Mouse (Mus musculus): ENCODE measurements around the gene Tubb2b. TPM values are rescaled to one million over a fixed set of nuclear protein-coding genes. Genes with fewer than 3 reads are reported as not detected.

Gene Tubb2b
- total and polyA plus RNA-seq, 2 experiments: 0.33 TPM; not detected in 1

- H3K9ac ChIP-seq (ENCODE audit: low read depth, low read length): no peak overlapping the region
- DNase-seq (ENCODE audit: extremely low read depth, low read depth, low spot score): no peak
- no peaks in the 10 kb centered on the region; the same call in 1 of the 2 replicates for H3K4me1 ChIP-seq (ENCODE audit: control insufficient read depth, insufficient read depth, low read length)
- TF ChIP-seq CTCF (IDR thresholded peaks at IDR 0.05; ENCODE audit: low read depth, low read length): no peak
- no peak for TF ChIP-seq POLR2A (IDR thresholded peaks at IDR 0.05; ENCODE audit: extremely low read depth, insufficient read depth, low read length)
- no peaks in the 10 kb centered on the region for H3K79me2 ChIP-seq (ENCODE audit: control insufficient read depth, insufficient read depth, low read length)
- H3K4me3 ChIP-seq (ENCODE audit: insufficient read depth, low read depth, low read length): no peak overlapping the region
- no peaks in the 10 kb centered on the region for H3K27me3 ChIP-seq (ENCODE audit: control insufficient read depth, insufficient read depth, low read length)
- H3K36me3 ChIP-seq (ENCODE audit: control insufficient read depth, insufficient read depth, low read length): no peaks in the 10 kb centered on the region
- WGBS: 90% methylated on average over 4 of the region's 5 CpGs
- H3K27ac ChIP-seq (replicated peaks; ENCODE audit: insufficient read depth, low read depth, low read length): no peak overlapping the region
Measured at GRCm38 (mm10) chr13:34153254-34154011, 23.2 kb upstream of the Tubb2b start.

DNA sequence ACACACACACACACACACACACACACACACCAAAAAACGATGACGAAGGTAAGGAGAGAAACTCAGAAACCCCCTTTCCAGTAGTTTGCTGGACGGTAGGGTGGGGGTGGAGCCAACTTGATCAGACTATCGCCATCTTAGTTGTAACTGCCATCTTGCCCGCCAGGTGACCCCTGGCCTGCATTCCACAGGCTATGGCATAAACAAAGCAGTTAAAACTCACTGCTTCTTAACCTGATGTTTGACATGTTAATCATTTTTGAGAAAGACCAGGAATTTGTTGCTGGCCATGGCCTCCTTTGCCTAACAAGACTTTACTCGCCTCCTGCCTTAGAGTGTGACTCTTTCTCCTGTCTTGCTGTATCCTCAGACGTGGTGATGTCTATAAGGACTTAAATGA is 22.4 kb upstream of the Tubb2b start:
- no peak for DNase-seq (ENCODE audit: extremely low read depth, low read depth, low spot score)
- Histone ChIP-seq H3K79me2 (ENCODE audit: control insufficient read depth, insufficient read depth, low read length) (no peaks in the 10 kb centered on the region), H3K4me3 (ENCODE audit: insufficient read depth, low read depth, low read length) (no peak overlapping the region), H3K9ac (ENCODE audit: low read depth, low read length) (no peak overlapping the region), H3K36me3 (ENCODE audit: control insufficient read depth, insufficient read depth, low read length) (no peaks in the 10 kb centered on the region), H3K27ac (replicated peaks; ENCODE audit: insufficient read depth, low read depth, low read length) (no peak overlapping the region), H3K27me3 (ENCODE audit: control insufficient read depth, insufficient read depth, low read length) (no peaks in the 10 kb centered on the region), H3K4me1 (ENCODE audit: control insufficient read depth, insufficient read depth, low read length) (no peaks in the 10 kb centered on the region; the same call in 1 of the 2 replicates)
- no peak for TF ChIP-seq CTCF (IDR thresholded peaks at IDR 0.05; ENCODE audit: low read depth, low read length)
- TF ChIP-seq POLR2A (IDR thresholded peaks at IDR 0.05; ENCODE audit: extremely low read depth, insufficient read depth, low read length): no peak
- WGBS: 82% methylated on average over 7 of the region's 7 CpGs

- Histone ChIP-seq H3K4me3 (ENCODE audit: insufficient read depth, low read depth, low read length) (no peak overlapping the region), H3K27me3 (ENCODE audit: control insufficient read depth, insufficient read depth, low read length) (no peaks in the 10 kb centered on the region), H3K9ac (ENCODE audit: low read depth, low read length) (no peak overlapping the region), H3K4me1 (ENCODE audit: control insufficient read depth, insufficient read depth, low read length) (no peaks in the 10 kb centered on the region; the same call in 1 of the 2 replicates), H3K27ac (replicated peaks; ENCODE audit: insufficient read depth, low read depth, low read length) (no peak overlapping the region), H3K79me2 (ENCODE audit: control insufficient read depth, insufficient read depth, low read length) (no peaks in the 10 kb centered on the region), H3K36me3 (ENCODE audit: control insufficient read depth, insufficient read depth, low read length) (no peaks in the 10 kb centered on the region)
- WGBS: 88% methylated on average over 1 of the region's 1 CpGs
- no peak for DNase-seq (ENCODE audit: extremely low read depth, low read depth, low spot score)
- TF ChIP-seq POLR2A (IDR thresholded peaks at IDR 0.05; ENCODE audit: extremely low read depth, insufficient read depth, low read length) (no peak), CTCF (IDR thresholded peaks at IDR 0.05; ENCODE audit: low read depth, low read length) (no peak)
Measured at GRCm38 (mm10) chr13:34151425-34151824, 21.2 kb upstream of the Tubb2b start.

GRCm38 (mm10) chr13:34150271-34151027 is 20.2 kb upstream of the Tubb2b start:
- TF ChIP-seq CTCF (IDR thresholded peaks at IDR 0.05; ENCODE audit: low read depth, low read length) (no peak), POLR2A (IDR thresholded peaks at IDR 0.05; ENCODE audit: extremely low read depth, insufficient read depth, low read length) (no peak)
- Histone ChIP-seq H3K36me3 (ENCODE audit: control insufficient read depth, insufficient read depth, low read length) (no peaks in the 10 kb centered on the region), H3K4me3 (ENCODE audit: insufficient read depth, low read depth, low read length) (no peak overlapping the region), H3K9ac (ENCODE audit: low read depth, low read length) (no peak overlapping the region), H3K79me2 (ENCODE audit: control insufficient read depth, insufficient read depth, low read length) (no peaks in the 10 kb centered on the region), H3K4me1 (ENCODE audit: control insufficient read depth, insufficient read depth, low read length) (no peaks in the 10 kb centered on the region; the same call in 1 of the 2 replicates), H3K27ac (replicated peaks; ENCODE audit: insufficient read depth, low read depth, low read length) (no peak overlapping the region), H3K27me3 (ENCODE audit: control insufficient read depth, insufficient read depth, low read length) (no peaks in the 10 kb centered on the region)
- 50% methylated on average over 19 of the region's 19 CpGs for WGBS
- DNase-seq (ENCODE audit: extremely low read depth, low read depth, low spot score): no peak

GRCm38 (mm10) chr13:34149463-34150176 is 19.4 kb upstream of the Tubb2b start:
- Histone ChIP-seq H3K4me3 (ENCODE audit: insufficient read depth, low read depth, low read length) (no peak overlapping the region), H3K27me3 (ENCODE audit: control insufficient read depth, insufficient read depth, low read length) (no peaks in the 10 kb centered on the region), H3K79me2 (ENCODE audit: control insufficient read depth, insufficient read depth, low read length) (no peaks in the 10 kb centered on the region), H3K27ac (replicated peaks; ENCODE audit: insufficient read depth, low read depth, low read length) (no peak overlapping the region), H3K9ac (ENCODE audit: low read depth, low read length) (no peak overlapping the region), H3K36me3 (ENCODE audit: control insufficient read depth, insufficient read depth, low read length) (no peaks in the 10 kb centered on the region), H3K4me1 (ENCODE audit: control insufficient read depth, insufficient read depth, low read length) (no peaks in the 10 kb centered on the region; the same call in 1 of the 2 replicates)
- TF ChIP-seq POLR2A (IDR thresholded peaks at IDR 0.05; ENCODE audit: extremely low read depth, insufficient read depth, low read length): no peak
- no peak for TF ChIP-seq CTCF (IDR thresholded peaks at IDR 0.05; ENCODE audit: low read depth, low read length)
- WGBS: 79% methylated on average over 5 of the region's 5 CpGs
- no peak for DNase-seq (ENCODE audit: extremely low read depth, low read depth, low spot score)

All from liver, adult 2 months (tissue).